Mouse (Mus musculus): Measurements from ENCODE around the gene Hmgcs1. TPM values are rescaled to one million over a fixed set of nuclear protein-coding genes. Genes with fewer than 3 reads are reported as not detected.
"Not testable (repeated sequence)": the region's sequence is repeated elsewhere in the genome, so short reads cannot be mapped to it uniquely, and the experiment has no call there.

Gene Hmgcs1
- total RNA-seq, 1 experiment = 58.6 TPM

DNA sequence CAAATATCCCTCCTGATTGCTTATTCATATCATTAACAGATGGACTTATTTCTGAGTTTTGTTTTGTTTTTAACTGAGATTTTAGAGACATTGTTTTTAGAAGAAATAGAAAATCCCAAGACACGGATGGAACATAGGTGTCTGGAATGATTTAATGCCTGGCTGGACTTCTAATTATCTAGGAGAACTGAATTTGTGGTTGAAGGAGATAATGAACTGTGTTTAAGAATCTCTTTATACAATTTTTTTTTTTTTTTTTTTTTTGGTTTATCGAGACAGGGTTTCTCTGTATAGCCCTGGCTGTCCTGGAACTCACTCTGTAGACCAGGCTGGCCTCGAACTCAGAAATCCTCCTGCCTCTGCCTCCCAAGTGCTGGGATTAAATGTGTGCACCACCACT lies 1.8 kb downstream of the Hmgcs1 start:
- H3K4me3 ChIP-seq (ENCODE audit: insufficient read depth in 1 of 2, low read depth in 1 of 2, low read length in 2 of 2, poor library complexity in 1 of 2, severe bottlenecking in 1 of 2) = peak overlapping the region in 1 of 2 experiments; percentile 87; a peak in 2 of 4 replicates
- peak; percentile 81 for TF ChIP-seq ZNF384 (IDR thresholded peaks at IDR 0.05; ENCODE audit: low read depth, low read length)
- in situ Hi-C loops (cut with MboI; ENCODE audit: low sequenced_read_pairs in 2 of 2, unreplicated experiment in 2 of 2); H3K9ac ChIP-seq (ENCODE audit: insufficient read depth, low read depth, low read length, poor library complexity, severe bottlenecking); DNase-seq (ENCODE audit: low read depth, low spot score); H3K27ac ChIP-seq (ENCODE audit: insufficient read depth, low read depth, low read length, poor library complexity, severe bottlenecking); H3K9me3 ChIP-seq (ENCODE audit: control insufficient read depth, insufficient read depth, low read depth, low read length); H3K4me1 ChIP-seq (ENCODE audit: control insufficient read depth in 2 of 2, insufficient read depth in 2 of 2, low read length in 2 of 2, poor library complexity in 1 of 2); H3K36me3 ChIP-seq (ENCODE audit: control insufficient read depth, insufficient read depth, low read length, poor library complexity, severe bottlenecking): not testable (repeated sequence)

DNA sequence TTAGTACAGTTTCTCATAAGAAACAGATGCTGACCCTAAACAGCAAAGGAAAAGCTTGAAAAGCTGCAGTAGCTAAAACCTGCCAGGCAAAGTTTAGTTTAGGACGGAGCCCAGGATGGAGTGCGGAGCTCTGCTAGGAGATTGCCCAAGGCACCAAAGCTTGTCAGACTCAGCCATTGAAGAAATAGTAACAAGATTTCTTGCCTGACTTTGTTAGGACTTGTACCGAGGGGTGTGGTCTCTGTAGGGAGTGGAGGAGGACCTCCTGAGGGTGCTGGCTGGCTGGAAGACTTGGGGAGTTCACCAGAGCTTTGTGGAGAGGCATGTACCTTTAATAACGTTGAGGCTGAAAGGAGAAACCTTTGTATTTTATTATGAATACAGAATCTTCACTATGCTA lies 5.5 kb downstream of the Hmgcs1 start:
- Histone ChIP-seq H3K27ac (ENCODE audit: insufficient read depth, low read depth, low read length, poor library complexity, severe bottlenecking) (peak overlapping the region; percentile 44; the same call in 1 of the 2 replicates), H3K4me1 (ENCODE audit: control insufficient read depth in 2 of 2, insufficient read depth in 2 of 2, low read length in 2 of 2, poor library complexity in 1 of 2) (peaks cover 7 to 9% of the 10 kb centered on the region in 2 experiments), H3K4me3 (ENCODE audit: insufficient read depth in 1 of 2, low read depth in 1 of 2, low read length in 2 of 2, poor library complexity in 1 of 2, severe bottlenecking in 1 of 2) (peak overlapping the region; percentile 5 to 9; a peak in 1 of 4 replicates), H3K9me3 (ENCODE audit: control insufficient read depth, insufficient read depth, low read depth, low read length) (no peaks in the 10 kb centered on the region), H3K9ac (ENCODE audit: insufficient read depth, low read depth, low read length, poor library complexity, severe bottlenecking) (no peak overlapping the region; the same call in 1 of the 2 replicates), H3K36me3 (ENCODE audit: control insufficient read depth, insufficient read depth, low read length, poor library complexity, severe bottlenecking) (peaks cover 19% of the 10 kb centered on the region)
- TF ChIP-seq ZC3H11A (IDR thresholded peaks at IDR 0.05; ENCODE audit: borderline replicate concordance, low read depth, low read length) (no peak), CHD2 (IDR thresholded peaks at IDR 0.05; ENCODE audit: low read depth, low read length) (no peak), MAFK (IDR thresholded peaks at IDR 0.05; ENCODE audit: insufficient read depth, low read depth, low read length) (no peak), ZNF384 (IDR thresholded peaks at IDR 0.05; ENCODE audit: low read depth, low read length) (no peak), HCFC1 (IDR thresholded peaks at IDR 0.05; ENCODE audit: borderline replicate concordance, insufficient read depth, low read length) (no peak)
- no peak for DNase-seq (ENCODE audit: low read depth, low spot score)
- in situ Hi-C loops (cut with MboI; ENCODE audit: low sequenced_read_pairs in 2 of 2, unreplicated experiment in 2 of 2) = no loop called here

DNA sequence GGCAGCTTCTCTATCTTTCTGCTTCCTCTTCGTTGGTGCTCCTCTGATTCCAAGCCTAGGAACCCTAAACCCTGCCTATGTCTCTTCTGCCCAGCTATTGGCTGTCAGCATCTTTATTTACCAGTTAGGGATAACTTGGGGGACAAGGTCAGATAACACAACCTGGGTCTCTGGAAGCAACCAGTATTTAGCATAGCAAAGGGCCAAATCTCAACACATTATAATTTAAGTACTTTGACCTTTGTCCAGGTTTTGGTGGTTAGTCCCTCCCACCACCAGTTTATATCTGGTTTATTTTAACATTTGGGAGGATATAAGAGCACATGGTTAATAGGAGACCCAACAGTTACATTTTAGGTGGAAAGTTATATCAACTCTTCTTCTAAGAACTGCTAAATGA lies 6.3 kb downstream of the Hmgcs1 start:
- no peaks in the 10 kb centered on the region for H3K9me3 ChIP-seq (ENCODE audit: control insufficient read depth, insufficient read depth, low read depth, low read length)
- no peak overlapping the region for H3K9ac ChIP-seq (ENCODE audit: insufficient read depth, low read depth, low read length, poor library complexity, severe bottlenecking)
- in situ Hi-C loops (cut with MboI; ENCODE audit: low sequenced_read_pairs in 2 of 2, unreplicated experiment in 2 of 2) = no loop called here
- H3K4me1 ChIP-seq (ENCODE audit: control insufficient read depth in 2 of 2, insufficient read depth in 2 of 2, low read length in 2 of 2, poor library complexity in 1 of 2) = peaks cover 7 to 9% of the 10 kb centered on the region in 2 experiments
- H3K27ac ChIP-seq (ENCODE audit: insufficient read depth, low read depth, low read length, poor library complexity, severe bottlenecking) = no peak overlapping the region
- H3K36me3 ChIP-seq (ENCODE audit: control insufficient read depth, insufficient read depth, low read length, poor library complexity, severe bottlenecking) = peaks cover 24% of the 10 kb centered on the region
- TF ChIP-seq ZNF384 (IDR thresholded peaks at IDR 0.05; ENCODE audit: low read depth, low read length) (no peak), CHD2 (IDR thresholded peaks at IDR 0.05; ENCODE audit: low read depth, low read length) (no peak), MAFK (IDR thresholded peaks at IDR 0.05; ENCODE audit: insufficient read depth, low read depth, low read length) (no peak), ZC3H11A (IDR thresholded peaks at IDR 0.05; ENCODE audit: borderline replicate concordance, low read depth, low read length) (no peak), HCFC1 (IDR thresholded peaks at IDR 0.05; ENCODE audit: borderline replicate concordance, insufficient read depth, low read length) (no peak)
- DNase-seq (ENCODE audit: low read depth, low spot score) = no peak
- no peak overlapping the region for H3K4me3 ChIP-seq (ENCODE audit: insufficient read depth in 1 of 2, low read depth in 1 of 2, low read length in 2 of 2, poor library complexity in 1 of 2, severe bottlenecking in 1 of 2)

DNA sequence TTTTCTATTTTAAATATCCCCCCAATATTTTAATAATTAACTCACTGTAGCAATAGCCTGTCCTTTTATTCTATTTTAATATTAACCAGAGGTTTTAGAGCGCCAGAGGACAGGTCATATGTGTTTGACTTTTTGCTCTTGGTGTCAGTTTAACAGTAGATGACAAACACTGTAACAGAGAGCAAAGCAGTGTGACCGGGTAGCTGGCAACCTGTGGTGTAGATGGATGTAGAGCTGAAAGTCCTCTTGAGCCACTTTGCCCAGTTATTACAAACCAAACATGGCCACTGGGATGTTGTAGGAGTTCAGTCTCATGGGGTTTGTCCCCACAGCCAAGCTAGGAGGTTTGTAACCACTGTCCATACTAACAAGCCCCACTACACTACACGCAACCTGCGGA lies 8.3 kb downstream of the Hmgcs1 start:
- peaks cover 28% of the 10 kb centered on the region for H3K36me3 ChIP-seq (ENCODE audit: control insufficient read depth, insufficient read depth, low read length, poor library complexity, severe bottlenecking)

DNA sequence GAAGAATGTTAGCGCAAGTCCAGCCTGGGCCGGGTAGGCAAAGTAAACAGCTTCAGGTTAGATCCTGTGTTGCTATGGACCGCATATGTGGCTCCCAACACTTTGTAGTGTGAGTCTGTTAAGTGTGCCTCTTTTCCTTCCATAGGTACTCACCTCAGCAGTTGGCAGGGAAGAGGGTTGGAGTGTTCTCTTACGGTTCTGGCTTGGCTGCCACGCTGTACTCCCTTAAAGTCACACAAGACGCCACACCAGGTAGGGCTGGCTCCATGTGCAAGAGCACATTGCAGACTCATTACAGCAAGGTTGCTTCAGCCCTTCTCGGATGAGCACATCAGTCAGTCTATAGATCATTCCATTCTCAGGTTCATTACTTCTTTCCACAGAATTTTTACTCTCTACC lies 14.1 kb downstream of the Hmgcs1 start:
- no peak overlapping the region for H3K4me3 ChIP-seq (ENCODE audit: insufficient read depth in 1 of 2, low read depth in 1 of 2, low read length in 2 of 2, poor library complexity in 1 of 2, severe bottlenecking in 1 of 2)
- H3K36me3 ChIP-seq (ENCODE audit: control insufficient read depth, insufficient read depth, low read length, poor library complexity, severe bottlenecking) = peaks cover 38% of the 10 kb centered on the region
- no peaks in the 10 kb centered on the region; a peak in 1 of 4 replicates for H3K4me1 ChIP-seq (ENCODE audit: control insufficient read depth in 2 of 2, insufficient read depth in 2 of 2, low read length in 2 of 2, poor library complexity in 1 of 2)
- no peak for TF ChIP-seq ZC3H11A (IDR thresholded peaks at IDR 0.05; ENCODE audit: borderline replicate concordance, low read depth, low read length)
- TF ChIP-seq ZNF384 (IDR thresholded peaks at IDR 0.05; ENCODE audit: low read depth, low read length) = no peak
- TF ChIP-seq MAFK (IDR thresholded peaks at IDR 0.05; ENCODE audit: insufficient read depth, low read depth, low read length) = no peak
- no peak for TF ChIP-seq HCFC1 (IDR thresholded peaks at IDR 0.05; ENCODE audit: borderline replicate concordance, insufficient read depth, low read length)
- no peak for TF ChIP-seq CHD2 (IDR thresholded peaks at IDR 0.05; ENCODE audit: low read depth, low read length)
- DNase-seq (ENCODE audit: low read depth, low spot score) = no peak
- in situ Hi-C loops (cut with MboI; ENCODE audit: low sequenced_read_pairs in 2 of 2, unreplicated experiment in 2 of 2) = no loop called here
- no peak overlapping the region for H3K9ac ChIP-seq (ENCODE audit: insufficient read depth, low read depth, low read length, poor library complexity, severe bottlenecking)
- no peak overlapping the region for H3K27ac ChIP-seq (ENCODE audit: insufficient read depth, low read depth, low read length, poor library complexity, severe bottlenecking)
- H3K9me3 ChIP-seq (ENCODE audit: control insufficient read depth, insufficient read depth, low read depth, low read length) = no peaks in the 10 kb centered on the region

More for the DNA sequence above, 8.3 kb downstream of the Hmgcs1 start:
- Histone ChIP-seq H3K27ac (ENCODE audit: insufficient read depth, low read depth, low read length, poor library complexity, severe bottlenecking) (no peak overlapping the region), H3K9me3 (ENCODE audit: control insufficient read depth, insufficient read depth, low read depth, low read length) (no peaks in the 10 kb centered on the region), H3K4me3 (ENCODE audit: insufficient read depth in 1 of 2, low read depth in 1 of 2, low read length in 2 of 2, poor library complexity in 1 of 2, severe bottlenecking in 1 of 2) (no peak overlapping the region), H3K4me1 (ENCODE audit: control insufficient read depth in 2 of 2, insufficient read depth in 2 of 2, low read length in 2 of 2, poor library complexity in 1 of 2) (peaks cover 7 to 9% of the 10 kb centered on the region in 2 experiments), H3K9ac (ENCODE audit: insufficient read depth, low read depth, low read length, poor library complexity, severe bottlenecking) (no peak overlapping the region)
- no peak for DNase-seq (ENCODE audit: low read depth, low spot score)
- TF ChIP-seq ZC3H11A (IDR thresholded peaks at IDR 0.05; ENCODE audit: borderline replicate concordance, low read depth, low read length) (no peak), ZNF384 (IDR thresholded peaks at IDR 0.05; ENCODE audit: low read depth, low read length) (no peak), MAFK (IDR thresholded peaks at IDR 0.05; ENCODE audit: insufficient read depth, low read depth, low read length) (no peak), CHD2 (IDR thresholded peaks at IDR 0.05; ENCODE audit: low read depth, low read length) (no peak), HCFC1 (IDR thresholded peaks at IDR 0.05; ENCODE audit: borderline replicate concordance, insufficient read depth, low read length) (no peak)
- in situ Hi-C loops (cut with MboI; ENCODE audit: low sequenced_read_pairs in 2 of 2, unreplicated experiment in 2 of 2) = no loop called here

DNA sequence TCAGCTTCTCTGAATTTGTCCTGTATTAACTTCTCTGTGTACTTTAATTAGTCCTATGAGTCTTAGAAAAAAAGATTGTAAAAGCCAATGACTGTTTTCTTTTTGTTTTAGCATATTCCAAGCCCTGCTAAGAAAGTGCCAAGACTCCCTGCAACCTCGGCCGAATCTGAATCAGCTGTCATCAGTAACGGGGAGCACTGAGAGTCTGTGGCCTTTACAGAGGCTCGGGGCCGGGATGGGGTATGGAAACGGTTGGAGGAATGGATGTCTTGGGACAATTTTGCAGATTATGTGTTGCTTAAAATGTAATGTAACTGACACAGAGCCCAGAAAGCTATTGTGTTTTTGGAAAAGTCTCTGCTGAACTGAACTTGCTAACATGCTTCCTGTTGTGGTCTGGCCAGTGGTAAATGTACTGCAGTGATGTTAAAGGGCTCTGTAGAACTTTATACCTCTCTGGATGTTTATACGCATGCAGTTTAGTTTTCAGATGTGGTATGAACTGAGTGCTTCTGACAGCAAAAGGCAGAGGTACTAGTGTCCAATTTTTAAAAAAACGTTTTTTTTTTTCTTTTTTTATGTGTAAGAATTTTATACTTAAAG lies 16.2 kb downstream of the Hmgcs1 start:
- in situ Hi-C loops (cut with MboI; ENCODE audit: low sequenced_read_pairs in 2 of 2, unreplicated experiment in 2 of 2); H3K27ac ChIP-seq (ENCODE audit: insufficient read depth, low read depth, low read length, poor library complexity, severe bottlenecking); DNase-seq (ENCODE audit: low read depth, low spot score): not testable (repeated sequence)

More for the DNA sequence above, 16.2 kb downstream of the Hmgcs1 start:
- H3K4me1 ChIP-seq (ENCODE audit: control insufficient read depth in 2 of 2, insufficient read depth in 2 of 2, low read length in 2 of 2, poor library complexity in 1 of 2); H3K9me3 ChIP-seq (ENCODE audit: control insufficient read depth, insufficient read depth, low read depth, low read length); H3K9ac ChIP-seq (ENCODE audit: insufficient read depth, low read depth, low read length, poor library complexity, severe bottlenecking); H3K4me3 ChIP-seq (ENCODE audit: insufficient read depth in 1 of 2, low read depth in 1 of 2, low read length in 2 of 2, poor library complexity in 1 of 2, severe bottlenecking in 1 of 2): not testable (repeated sequence)
- H3K36me3 ChIP-seq (ENCODE audit: control insufficient read depth, insufficient read depth, low read length, poor library complexity, severe bottlenecking) = peaks cover 32% of the 10 kb centered on the region

All from ES-E14 (cell line).